Mouse (Mus musculus) adrenal gland (tissue): ENCODE data around the gene Pgm2l1.

ENCODE experiments used
- intact Hi-C: fragments of 180-260 bp; cut with DNase I; formaldehyde crosslinking; loops from one replicate; pipeline ENCODE4 v1.15.1; 2025

Gene Pgm2l1

GRCm38 (mm10) chr7:100288622-100289021 lies 61.4 kb downstream of the Pgm2l1 start:
- intact Hi-C loops, result no loop called here

- intact Hi-C loops, result no loop called here
Measured at GRCm38 (mm10) chr7:100293546-100293945, 66.4 kb downstream of the Pgm2l1 start.

- intact Hi-C loops, result no loop called here
Measured at GRCm38 (mm10) chr7:100295745-100296144, 68.6 kb downstream of the Pgm2l1 start.

- intact Hi-C loops, result no loop called here
Measured at GRCm38 (mm10) chr7:100296699-100297098, 69.5 kb downstream of the Pgm2l1 start.

- intact Hi-C loops, result no loop called here
Measured at GRCm38 (mm10) chr7:100298861-100299510, 71.8 kb downstream of the Pgm2l1 start.

- intact Hi-C loops, result no loop called here
Measured at GRCm38 (mm10) chr7:100301390-100301789, 74.2 kb downstream of the Pgm2l1 start.

GRCm38 (mm10) chr7:100302316-100302715 lies 75.1 kb downstream of the Pgm2l1 start:
- intact Hi-C loops, result no loop called here

- intact Hi-C loops, result no loop called here
Measured at GRCm38 (mm10) chr7:100305894-100306293, 78.7 kb downstream of the Pgm2l1 start.

- intact Hi-C loops, result no loop called here
Measured at GRCm38 (mm10) chr7:100307872-100308653, 80.9 kb downstream of the Pgm2l1 start.

GRCm38 (mm10) chr7:100309216-100309615 lies 82.0 kb downstream of the Pgm2l1 start:
- intact Hi-C loops, result no loop called here

GRCm38 (mm10) chr7:100309679-100310078 lies 82.5 kb downstream of the Pgm2l1 start:
- intact Hi-C loops, result no loop called here

- intact Hi-C loops, result no loop called here
Measured at GRCm38 (mm10) chr7:100310290-100310689, 83.1 kb downstream of the Pgm2l1 start.

- intact Hi-C loops, result no loop called here
Measured at GRCm38 (mm10) chr7:100312716-100313115, 85.5 kb downstream of the Pgm2l1 start.

GRCm38 (mm10) chr7:100316924-100317323 lies 89.7 kb downstream of the Pgm2l1 start:
- intact Hi-C loops, result no loop called here

- intact Hi-C loops, result no loop called here
Measured at GRCm38 (mm10) chr7:100317534-100317933, 90.3 kb downstream of the Pgm2l1 start.

GRCm38 (mm10) chr7:100323721-100324120 lies 96.5 kb downstream of the Pgm2l1 start:
- intact Hi-C loops, result loop anchor here (2.0 kb wide), 1 partner anchor 43 kb away; no protein-coding TSS in a partner anchor

- intact Hi-C loops, result loop anchor here (2.0 kb wide), 1 partner anchor 45 kb away; no protein-coding TSS in a partner anchor
Measured at GRCm38 (mm10) chr7:100325482-100325881, 98.3 kb downstream of the Pgm2l1 start.

GRCm38 (mm10) chr7:100327514-100327913 lies 100.3 kb downstream of the Pgm2l1 start:
- intact Hi-C loops, result no loop called here
